Mouse (Mus musculus) gastrocnemius, postnatal 14 days (tissue): ENCODE measurements at regions not wholly inside any gene's neighbourhood (a gene's known extent, or its start where the extent isn't known, plus 50 kb on each side); places are given as distances from the start of the nearest gene placed in this dataset.

Experiments used
- DNase-seq: peaks from one replicate; pipeline ENCODE4 v3.0.0; 2021; ENCODE audit warnings: mixed read lengths
- intact Hi-C: fragments of 180-260 bp; cut with DNase I; formaldehyde crosslinking; loops from one replicate; pipeline ENCODE4 v1.15.1; 2025; ENCODE audit warnings: low total_unique reads

- intact Hi-C loops: no loop called here
- DNase-seq: no peak
Measured at GRCm38 (mm10) chr8:8487706-8488105, 173.3 kb downstream of the Efnb2 start.

DNA sequence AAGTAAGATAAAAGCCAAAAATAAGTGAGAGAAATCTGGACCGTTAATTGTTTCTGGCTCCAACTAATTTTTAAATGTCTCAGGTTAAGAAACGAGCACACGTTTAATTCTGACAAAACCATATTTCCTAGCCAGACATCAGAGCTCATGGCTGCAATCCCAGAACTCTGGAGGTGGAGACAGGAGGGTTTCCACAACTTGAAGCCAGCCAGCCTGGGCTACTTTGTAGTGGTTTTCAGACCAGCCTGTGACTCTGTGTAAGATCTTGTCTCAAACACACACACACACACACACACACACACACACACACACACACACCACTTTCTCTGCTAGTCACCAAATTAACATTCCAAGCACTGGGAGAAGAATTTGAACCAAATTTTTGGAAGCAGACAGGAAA, 174.2 kb downstream of the Efnb2 start:
- DNase-seq: no peak
- intact Hi-C loops: no loop called here

GRCm38 (mm10) chr8:8485252-8485651, 175.8 kb downstream of the Efnb2 start:
- intact Hi-C loops: no loop called here
- no peak for DNase-seq

DNA sequence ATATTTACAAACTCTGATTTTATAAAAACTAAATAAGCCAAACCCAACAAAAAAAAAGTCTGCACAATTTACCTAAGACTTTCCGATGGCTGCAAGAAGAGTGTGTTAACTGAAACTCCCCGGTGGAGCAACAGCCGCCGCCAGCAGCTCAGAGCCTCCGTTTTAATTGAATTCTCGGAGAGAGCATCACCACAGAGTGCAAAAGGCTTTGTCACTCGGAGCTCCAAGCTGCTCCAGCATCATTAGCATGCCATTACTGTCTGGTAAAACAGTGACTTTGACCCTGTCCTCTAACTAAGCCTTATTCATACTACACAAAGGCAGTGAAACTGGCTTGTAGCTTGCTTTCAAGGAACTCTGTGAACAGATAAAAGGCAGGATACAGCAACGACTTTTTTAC, 176.5 kb downstream of the Efnb2 start:
- intact Hi-C loops: no loop called here
- no peak for DNase-seq

- intact Hi-C loops: no loop called here
- peak; percentile 29 for DNase-seq
Measured at GRCm38 (mm10) chr8:8482707-8483480, 178.1 kb downstream of the Efnb2 start.

DNA sequence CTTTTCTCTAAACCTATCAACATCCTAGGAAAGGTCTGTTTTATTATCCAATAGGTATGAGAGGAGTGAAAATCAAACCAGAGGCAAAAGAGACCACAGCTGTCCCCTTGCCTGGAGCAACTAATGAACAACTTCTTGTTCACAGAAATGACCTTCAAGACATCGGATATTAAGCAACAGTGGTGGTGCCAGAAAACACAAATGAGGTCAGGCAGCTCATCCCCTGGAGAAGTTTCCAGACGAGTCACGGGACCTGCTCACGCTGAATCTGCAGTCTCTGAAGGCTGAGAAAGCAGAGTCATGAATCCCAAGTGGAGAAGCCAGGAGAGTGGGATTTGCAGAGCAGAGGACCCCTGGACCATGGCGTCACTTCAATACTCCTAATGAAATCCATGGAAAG, 183.6 kb downstream of the Efnb2 start:
- DNase-seq: peak; percentile 25
- intact Hi-C loops: no loop called here

- DNase-seq: no peak
- intact Hi-C loops: no loop called here
Measured at GRCm38 (mm10) chr8:8468552-8468951, 192.5 kb downstream of the Efnb2 start.

DNA sequence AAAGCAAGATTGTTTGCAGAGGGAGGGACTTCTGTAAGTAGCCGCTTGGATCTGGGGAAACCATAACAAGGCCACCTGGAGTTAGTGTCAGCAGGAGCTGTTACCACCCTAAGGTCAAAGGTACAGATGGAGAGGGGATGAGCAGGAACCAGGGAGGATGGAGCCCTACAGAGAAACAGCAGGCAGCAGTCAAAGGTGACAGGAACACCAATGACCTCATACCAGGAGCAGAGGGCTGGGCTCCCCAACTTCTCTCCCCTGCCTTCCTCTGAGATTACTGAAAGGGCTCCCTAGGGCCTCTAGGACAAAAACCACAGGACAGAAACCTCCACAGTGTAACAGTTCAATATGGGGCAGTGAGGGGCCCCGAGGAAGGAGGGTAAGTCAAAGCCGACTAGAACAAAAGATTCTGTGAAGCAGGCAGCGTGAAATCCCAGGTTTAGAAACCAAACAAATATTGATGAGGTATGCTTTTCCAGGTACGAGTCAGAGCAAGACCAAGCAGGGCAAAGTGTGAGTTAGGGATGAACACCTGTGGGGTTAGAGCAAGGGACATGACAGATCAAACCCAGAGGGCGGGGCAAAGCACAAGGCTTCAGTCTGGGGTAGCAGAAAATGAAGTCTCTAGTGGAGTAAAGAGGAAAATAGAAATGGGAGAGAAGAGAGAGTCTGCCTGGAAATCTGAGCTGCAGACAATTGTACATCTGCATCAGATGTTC, 194.4 kb downstream of the Efnb2 start:
- intact Hi-C loops: no loop called here
- DNase-seq: no peak

DNA sequence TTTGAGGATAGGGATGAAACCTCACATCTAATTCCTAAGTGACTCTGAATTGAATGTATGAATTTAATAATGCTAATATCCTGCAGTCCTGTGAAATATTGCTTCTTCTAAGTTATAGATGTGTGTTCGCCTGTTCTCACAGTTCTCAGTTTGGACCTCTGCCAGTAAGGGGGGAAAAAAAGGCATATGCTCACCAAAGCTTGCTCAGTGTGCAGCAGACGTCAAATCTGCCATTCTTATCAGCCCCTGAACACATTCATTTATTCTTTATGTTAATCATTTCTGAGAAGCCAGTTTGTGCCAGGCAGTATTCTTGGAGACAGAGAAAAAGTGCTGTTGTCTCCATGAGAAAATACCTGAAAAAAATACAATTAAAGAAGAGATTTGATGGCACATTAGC, 198.6 kb downstream of the Efnb2 start:
- intact Hi-C loops: no loop called here
- no peak for DNase-seq

- DNase-seq: no peak
- intact Hi-C loops: no loop called here
Measured at GRCm38 (mm10) chr8:8457536-8457935, 203.5 kb downstream of the Efnb2 start.

DNA sequence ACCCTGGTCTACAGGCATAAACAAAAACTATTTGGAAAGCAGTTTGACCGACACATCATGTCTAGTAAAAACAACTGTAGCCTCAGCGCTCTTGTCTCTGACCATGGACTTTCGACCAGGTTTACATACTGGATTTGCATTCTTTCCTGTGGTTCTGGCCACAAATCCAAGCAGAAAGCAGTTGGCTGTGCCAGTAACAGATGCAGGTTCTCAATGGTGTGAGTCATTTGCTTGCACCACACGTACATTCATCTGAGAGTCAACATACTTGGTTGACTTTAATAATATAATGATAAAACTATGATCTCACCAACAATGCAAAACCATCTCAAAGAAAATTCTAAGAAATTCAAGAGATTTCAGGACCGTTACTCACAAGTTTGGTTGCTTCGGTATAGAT, 207.1 kb downstream of the Efnb2 start:
- DNase-seq: no peak
- intact Hi-C loops: no loop called here

DNA sequence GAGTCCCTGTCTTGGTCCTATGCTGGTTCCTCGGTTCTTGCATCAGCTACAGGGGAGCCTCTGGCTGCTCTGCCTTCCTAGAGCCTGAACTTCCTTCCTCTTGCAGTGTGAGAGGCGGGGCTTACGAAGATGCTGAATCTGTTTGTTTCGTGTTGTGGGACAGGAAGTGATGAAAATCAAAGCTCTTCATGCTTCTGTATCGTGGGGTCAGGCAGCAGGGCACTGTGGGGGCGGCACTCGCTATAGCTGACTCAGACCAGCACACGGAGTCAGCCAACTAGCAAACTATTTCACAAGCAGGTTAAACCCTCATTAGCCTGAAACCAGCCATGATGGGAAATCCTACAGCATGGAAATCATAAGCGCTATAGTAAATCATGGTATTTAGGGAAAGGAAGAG, 208.8 kb downstream of the Efnb2 start:
- no peak for DNase-seq
- intact Hi-C loops: no loop called here

- DNase-seq: no peak
- intact Hi-C loops: no loop called here
Measured at GRCm38 (mm10) chr8:8448911-8449310, 212.1 kb downstream of the Efnb2 start.

DNA sequence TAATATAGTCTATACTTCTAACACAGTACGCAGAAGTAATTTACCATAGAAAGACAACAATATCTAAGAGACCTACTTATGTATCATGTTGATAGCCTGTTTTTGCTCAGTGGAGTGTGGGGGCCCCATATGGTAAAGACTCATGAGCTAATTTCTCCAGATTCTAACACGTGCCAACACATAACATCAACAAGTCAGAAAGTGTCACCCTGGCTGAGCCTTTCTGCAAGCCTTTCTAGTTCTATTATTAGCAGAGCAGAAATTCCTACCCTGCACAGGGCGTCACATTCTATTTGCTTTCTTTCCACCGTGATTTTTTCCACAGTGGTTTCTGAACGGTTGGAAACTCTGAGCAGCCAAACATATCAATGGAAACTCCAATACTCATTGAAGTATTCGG, 219.5 kb downstream of the Efnb2 start:
- no peak for DNase-seq
- intact Hi-C loops: no loop called here

DNA sequence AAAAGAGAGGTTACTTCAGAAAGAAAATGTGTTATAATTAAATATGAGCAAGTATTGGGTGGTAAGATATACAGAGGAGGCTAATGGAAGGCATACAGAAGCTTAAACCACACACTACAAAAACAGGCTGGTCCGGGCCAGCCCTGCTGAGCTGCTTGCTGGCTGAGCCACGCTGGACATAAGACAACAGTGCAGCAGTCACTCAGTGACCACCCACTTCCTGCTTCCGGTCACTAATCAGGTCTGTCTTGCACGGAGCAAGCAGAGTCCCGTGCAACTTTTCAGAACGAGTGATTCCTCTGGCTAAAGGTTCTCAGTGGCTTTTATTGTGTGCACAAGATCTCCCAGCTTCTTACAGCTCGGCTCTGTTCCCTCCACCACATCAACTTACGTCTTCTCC, 220.1 kb downstream of the Efnb2 start:
- intact Hi-C loops: no loop called here
- no peak for DNase-seq

DNA sequence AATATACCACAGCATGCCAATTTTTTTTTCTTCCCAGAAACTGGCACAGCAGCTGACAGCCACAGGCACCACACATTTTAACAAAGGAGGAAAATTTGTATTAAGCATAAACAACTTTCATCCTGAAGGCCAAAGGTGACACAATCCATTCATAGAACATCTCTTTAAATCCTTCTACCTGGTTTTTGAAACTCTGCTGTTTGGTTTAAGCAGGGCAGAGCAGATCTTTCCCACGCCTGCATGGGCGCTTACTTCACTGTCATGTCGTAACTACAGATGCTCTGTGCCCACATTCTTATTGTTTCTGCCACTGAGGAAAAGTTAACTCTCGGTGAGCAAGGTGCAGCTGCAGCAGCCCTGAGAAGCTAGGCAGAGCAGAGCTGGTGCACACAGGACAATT, 234.8 kb downstream of the Efnb2 start:
- intact Hi-C loops: no loop called here
- no peak for DNase-seq

DNA sequence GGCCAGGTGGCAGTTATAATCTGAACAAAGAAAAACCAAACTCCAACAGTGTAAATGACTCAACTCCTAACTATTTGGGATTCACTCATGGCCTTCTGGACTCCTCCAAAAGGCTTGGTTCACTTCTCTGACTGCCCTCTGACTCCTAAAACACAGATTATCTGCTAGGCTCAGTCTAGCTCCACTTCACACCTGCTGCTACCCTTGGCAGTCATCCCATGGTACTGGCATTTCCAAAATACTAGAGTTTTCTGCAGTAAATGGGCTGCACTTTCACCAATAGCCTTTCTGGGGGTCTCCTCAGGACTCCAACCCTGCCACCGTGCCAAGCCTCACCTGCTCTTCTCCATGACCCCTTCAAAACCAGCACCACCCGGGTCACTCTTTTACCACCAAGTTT, 237.6 kb downstream of the Efnb2 start:
- DNase-seq: no peak
- intact Hi-C loops: no loop called here

DNA sequence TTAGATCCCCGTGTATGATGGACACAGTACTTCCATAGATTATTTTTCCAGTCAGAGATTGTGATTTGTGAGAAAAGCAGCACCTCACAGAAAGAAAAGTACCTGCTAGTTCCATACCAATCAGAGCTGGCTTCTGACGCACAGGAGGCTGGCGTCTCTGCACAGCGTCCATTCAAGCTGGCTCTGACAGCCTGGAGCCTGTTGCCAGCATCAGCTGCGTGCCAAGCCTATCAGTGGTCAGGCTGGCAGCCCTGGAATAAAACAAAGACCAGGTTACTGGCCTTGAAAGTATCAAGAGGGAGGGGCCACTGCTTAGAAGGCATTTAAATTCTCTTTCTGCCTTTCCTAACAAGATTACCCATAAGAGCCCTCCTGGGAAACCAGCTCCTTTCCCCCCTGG, 239.3 kb downstream of the Efnb2 start:
- intact Hi-C loops: no loop called here
- no peak for DNase-seq

GRCm38 (mm10) chr8:8419360-8420330, 241.4 kb downstream of the Efnb2 start:
- intact Hi-C loops: no loop called here
- DNase-seq: no peak

DNA sequence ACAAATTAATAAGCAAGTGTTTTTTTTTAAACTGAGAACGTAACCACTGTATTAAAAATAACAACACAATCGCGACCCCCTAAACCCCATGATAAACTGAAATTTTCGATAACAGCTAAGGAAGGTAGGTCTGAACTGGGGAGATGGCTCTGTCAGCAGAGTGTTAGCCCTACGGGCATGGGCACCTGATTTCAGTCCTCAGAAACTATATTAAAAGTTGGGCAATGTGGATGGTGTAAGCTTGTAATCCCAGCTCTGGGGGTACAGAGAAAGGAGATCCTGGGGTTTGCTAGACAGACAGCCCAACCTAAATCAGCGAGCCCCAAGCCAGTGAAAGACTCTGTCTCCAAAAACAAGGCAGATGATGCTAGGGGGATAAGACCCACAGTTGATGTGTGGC, 242.1 kb downstream of the Efnb2 start:
- intact Hi-C loops: no loop called here
- no peak for DNase-seq
